Mouse (Mus musculus) urinary bladder, postnatal 36 days (tissue): Measurements from ENCODE around the gene Cd209e.
"Not testable (repeated sequence)": the region's sequence is repeated elsewhere in the genome, so short reads cannot be mapped to it uniquely, and the experiment has no call there.

Experiments
- DNase-seq, 2 experiments: peaks; one replicate each; pipeline ENCODE4 v3.0.0; 2022; ENCODE audit warnings: low spot score in 2 of 2, mixed read lengths in 1 of 2

Gene Cd209e

DNA sequence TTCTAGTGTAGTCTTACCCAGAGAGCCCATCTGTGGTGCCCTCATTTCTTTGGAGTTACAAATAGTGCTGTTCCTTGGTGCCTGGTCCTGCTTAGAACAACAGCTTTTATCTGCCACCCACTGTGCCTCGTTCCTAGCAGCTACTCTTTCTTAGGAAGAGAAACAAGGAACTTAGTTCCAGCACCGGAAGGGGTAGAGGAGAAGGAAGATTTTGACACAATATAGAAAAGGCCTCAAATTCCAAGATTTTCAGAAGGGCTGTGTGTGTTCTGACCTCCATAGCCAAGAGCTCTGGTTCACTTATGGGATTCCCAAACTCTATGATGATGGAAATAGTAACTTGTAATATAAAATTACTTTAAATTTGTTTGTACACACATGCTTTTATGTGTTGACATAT, at the start of gene Cd209e:
Gene Cd209e (minus strand): TSS at position 101 of the 400 bp plus-strand sequence.
- no peak for DNase-seq

DNA sequence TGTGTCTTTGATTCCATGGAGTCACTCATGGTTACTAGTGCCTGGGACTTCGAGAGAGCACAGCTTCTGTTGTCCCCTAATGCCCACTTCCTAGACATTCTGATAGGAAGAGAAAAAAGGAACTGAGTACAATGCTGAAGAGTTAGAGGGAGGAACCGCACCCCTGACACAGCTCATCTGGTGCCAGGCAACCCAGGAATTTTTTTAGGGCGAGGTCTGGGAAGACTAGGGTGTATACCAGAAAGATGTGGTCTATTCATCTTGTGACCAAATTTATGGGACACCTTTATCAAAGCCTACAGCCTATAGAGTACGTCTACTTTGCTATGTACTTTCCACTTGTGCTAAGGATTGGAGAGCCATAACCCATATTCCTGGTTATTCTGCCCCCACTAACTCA, 24.3 kb upstream of the Cd209e start, which contains the start of gene Cd209d:
Gene Cd209d (minus strand): TSS at position 101 of the 400 bp plus-strand sequence.
- DNase-seq, result no peak

DNA sequence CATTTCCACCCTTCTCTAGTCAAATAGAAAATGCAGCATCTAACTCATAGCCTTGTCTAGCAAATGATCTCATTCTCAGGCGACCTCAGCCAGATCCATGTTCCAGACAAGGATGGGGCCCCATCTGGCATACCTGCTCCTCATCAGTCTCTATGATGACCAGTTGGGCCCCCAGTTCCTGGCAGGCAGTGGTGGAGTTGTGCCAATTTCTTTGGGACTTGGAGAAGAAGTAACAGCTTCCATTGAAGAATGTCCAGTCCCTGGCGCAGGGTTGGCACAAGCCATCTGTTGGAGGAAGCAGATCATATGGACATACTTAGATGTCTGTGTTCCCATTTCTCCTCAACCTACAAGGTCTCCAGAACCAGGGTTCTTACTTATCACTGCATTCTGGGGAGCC, 22.0 kb upstream of the Cd209e start:
- DNase-seq, result no peak

DNA sequence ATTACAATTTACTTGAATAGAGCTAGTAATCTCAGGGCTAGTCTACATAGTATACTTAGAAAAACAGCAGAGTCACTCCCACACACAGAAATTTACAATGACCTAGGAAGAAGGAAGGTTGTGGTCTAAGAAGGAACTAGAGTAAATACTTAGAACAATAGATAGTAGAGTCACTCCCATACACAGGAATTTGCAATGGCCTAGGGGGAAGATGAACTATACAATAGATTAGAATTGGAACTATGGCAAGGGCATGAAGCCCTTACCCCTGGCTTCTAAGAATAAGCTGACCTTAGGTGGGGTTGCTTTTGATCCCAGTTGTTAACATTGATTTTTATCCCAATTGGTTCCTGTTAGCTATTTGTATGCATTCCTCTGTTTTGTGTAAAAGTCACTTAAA, 8.6 kb upstream of the Cd209e start:
- not testable (repeated sequence) for DNase-seq

DNA sequence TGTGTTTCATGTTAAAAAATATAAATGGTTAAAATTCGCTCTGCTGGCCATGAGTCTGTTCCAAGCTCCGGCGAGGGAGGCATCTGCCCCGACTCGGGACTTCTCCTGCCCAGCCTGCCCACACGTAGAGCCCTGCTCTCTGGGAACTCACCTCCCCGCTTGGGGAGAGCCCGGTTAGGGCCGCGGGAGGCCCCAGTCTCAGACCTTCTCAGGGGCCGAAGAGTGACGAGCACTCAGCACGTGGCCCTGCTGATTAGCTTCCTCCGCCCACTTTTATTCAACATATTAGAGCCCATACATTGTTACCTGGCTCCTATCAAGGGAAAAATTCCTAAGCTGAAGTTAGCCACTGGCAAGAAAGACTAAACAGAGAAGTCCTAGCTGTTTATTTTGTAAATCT, 51.0 kb downstream of the Cd209e start:
- peak in 1 of 2 experiments; percentile 21 for DNase-seq
